Mouse (Mus musculus): ENCODE results near the gene Tnfrsf17.

DNA sequence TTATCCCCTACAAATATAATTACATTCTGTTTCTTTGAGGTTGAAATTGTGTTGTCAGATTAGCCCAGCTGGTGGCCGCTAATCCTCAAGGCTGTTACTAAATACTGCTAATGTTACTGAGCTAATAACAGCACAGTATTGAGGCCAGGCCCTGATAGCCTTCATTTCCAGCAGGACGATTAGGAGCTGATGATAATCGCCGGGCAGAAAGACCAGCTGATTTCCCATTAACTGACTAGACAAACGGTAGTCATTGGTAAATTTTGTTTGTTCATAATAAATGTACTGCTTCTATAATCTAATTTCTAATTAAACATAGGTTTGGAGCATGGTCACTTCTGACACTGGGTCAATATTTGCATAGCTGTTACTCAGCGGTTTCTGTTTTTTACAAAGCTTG, 34.8 kb upstream of the Tnfrsf17 start:
- TF ChIP-seq POLR2A (IDR thresholded peaks at IDR 0.05; ENCODE audit: insufficient read depth, low read depth, low read length) (no peak), CTCF (IDR thresholded peaks at IDR 0.05; ENCODE audit: insufficient read depth, low read depth, low read length) (no peak)
